Mouse (Mus musculus) neural tube, embryonic 11.5 days (tissue): ENCODE measurements around the gene Fam227b. TPM values are rescaled to one million over a fixed set of nuclear protein-coding genes. Genes with fewer than 3 reads are reported as not detected.

Experiments used
- ATAC-seq: fragments of 200-750 bp; cut with Nextera tagmentation; 2 replicates; pipeline ENCODE4 v1.8.0; 2017; ENCODE audit warnings: moderate number of reproducible peaks, mild to moderate bottlenecking, moderate TSS enrichment, moderate library complexity; ENCODE audit not compliant: insufficient read depth, low FRiP score, low TSS enrichment
- DNase-seq: peaks from one replicate; pipeline ENCODE4 v3.0.0-alpha.2; 2015; ENCODE audit warnings: low spot score
- H3K27ac ChIP-seq: fragments of 300-500 bp; sonication (generic); 2 replicates; pipeline ENCODE4 v1.5.1; 2014; ENCODE audit warnings: low read depth, mild to moderate bottlenecking, low read length
- H3K27me3 ChIP-seq: fragments of 300-500 bp; sonication (generic); 2 replicates; pipeline ENCODE4 v1.6.1; 2014; ENCODE audit warnings: mild to moderate bottlenecking, low read length, mixed read lengths; ENCODE audit not compliant: control insufficient read depth, insufficient read depth
- H3K36me3 ChIP-seq: fragments of 300-500 bp; sonication (generic); 2 replicates; pipeline ENCODE4 v1.6.1; 2014; ENCODE audit warnings: mild to moderate bottlenecking, low read length, moderate library complexity, mixed read lengths; ENCODE audit not compliant: control insufficient read depth, insufficient read depth
- H3K4me1 ChIP-seq: fragments of 300-500 bp; sonication (generic); 2 replicates; pipeline ENCODE4 v1.6.1; 2014; ENCODE audit warnings: low read length, mixed read lengths; ENCODE audit not compliant: control insufficient read depth, insufficient read depth
- H3K4me2 ChIP-seq: fragments of 300-500 bp; sonication (generic); 2 replicates; pipeline ENCODE4 v1.6.1; 2014; ENCODE audit warnings: low read depth, mild to moderate bottlenecking, moderate library complexity
- H3K4me3 ChIP-seq: fragments of 300-500 bp; sonication (generic); 2 replicates; pipeline ENCODE4 v1.5.1; 2014; ENCODE audit warnings: low read depth, low read length
- H3K9ac ChIP-seq: fragments of 300-500 bp; sonication (generic); 2 replicates; pipeline ENCODE4 v1.6.1; 2014; ENCODE audit warnings: mild to moderate bottlenecking, low read length
- H3K9me3 ChIP-seq: fragments of 300-500 bp; sonication (generic); 2 replicates; pipeline ENCODE4 v1.6.1; 2016; ENCODE audit warnings: low read length; ENCODE audit not compliant: control insufficient read depth
- WGBS: fragments of 180-500 bp; shearing (Covaris S2); extraction: QIAGEN DNeasy Blood & Tissue Kit; methylation state at CpG from one replicate; pipeline ENCODE4 v1.1.7; 2014; 5-methylcytosine and 5-hydroxymethylcytosine counted together
- polyA plus RNA-seq: library from polyadenylated mRNA; unstranded; fragments of >200 nt; fragmentation: Nextera tagmentation; extraction: Ambion mirVana; gene quantifications from 2 replicates; pipeline ENCODE4 v1.2.1, GENCODE M21; 2014

The Fam227b gene
- polyA plus RNA-seq, 1 experiment from 2014 or later: not detected

GRCm38 (mm10) chr2:126034379-126035005 lies 117.3 kb downstream of the Fam227b start, which contains the start of gene Fgf7:
TSS of gene Fgf7 (plus strand) at chr2:126034658.
- Histone ChIP-seq H3K27ac (no peak within 1 kb of the TSS), H3K9me3 (no peaks in the 10 kb centered on the region), H3K4me1 (peaks cover 5% of the 10 kb centered on the region; the same call in 1 of the 2 replicates), H3K9ac (no peak within 1 kb of the TSS), H3K36me3 (no peaks in the 10 kb centered on the region), H3K4me3 (no peak within 1 kb of the TSS), H3K4me2 (no peak within 1 kb of the TSS; the same call in 1 of the 2 replicates), H3K27me3 (no peaks in the 10 kb centered on the region)
- no peak for ATAC-seq
- peak; percentile 19 for DNase-seq
- WGBS: 65% methylated on average over 15 of the region's 15 CpGs

GRCm38 (mm10) chr2:126033114-126033972 lies 118.5 kb downstream of the Fam227b start:
- no peaks in the 10 kb centered on the region for H3K36me3 ChIP-seq
- H3K4me1 ChIP-seq: peaks cover 5% of the 10 kb centered on the region; the same call in 1 of the 2 replicates
- peak; percentile 45 for ATAC-seq
- WGBS: 84% methylated on average over 8 of the region's 8 CpGs
- DNase-seq: no peak
- H3K4me3 ChIP-seq: no peak overlapping the region
- no peaks in the 10 kb centered on the region for H3K9me3 ChIP-seq
- no peak overlapping the region for H3K4me2 ChIP-seq
- H3K27me3 ChIP-seq: no peaks in the 10 kb centered on the region
- no peak overlapping the region for H3K27ac ChIP-seq
- H3K9ac ChIP-seq: no peak overlapping the region

- Histone ChIP-seq H3K27ac (no peak overlapping the region), H3K4me3 (no peak overlapping the region), H3K9me3 (no peaks in the 10 kb centered on the region), H3K4me1 (peaks cover 5% of the 10 kb centered on the region; the same call in 1 of the 2 replicates), H3K27me3 (no peaks in the 10 kb centered on the region), H3K4me2 (no peak overlapping the region), H3K36me3 (no peaks in the 10 kb centered on the region), H3K9ac (no peak overlapping the region)
- no peak for ATAC-seq
- DNase-seq: no peak
- 71% methylated on average over 8 of the region's 8 CpGs for WGBS
Measured at GRCm38 (mm10) chr2:126031186-126031900, 120.5 kb downstream of the Fam227b start.

- Histone ChIP-seq H3K9ac (no peak overlapping the region), H3K4me1 (no peaks in the 10 kb centered on the region), H3K4me2 (no peak overlapping the region), H3K27ac (no peak overlapping the region), H3K9me3 (no peaks in the 10 kb centered on the region), H3K36me3 (no peaks in the 10 kb centered on the region), H3K27me3 (no peaks in the 10 kb centered on the region), H3K4me3 (no peak overlapping the region)
- WGBS: 47% methylated on average over 3 of the region's 3 CpGs
- DNase-seq (no peak), ATAC-seq (no peak)
Measured at GRCm38 (mm10) chr2:126015763-126016473, 135.9 kb downstream of the Fam227b start.

- no peak for ATAC-seq
- H3K27me3 ChIP-seq: no peaks in the 10 kb centered on the region
- H3K9ac ChIP-seq: no peak overlapping the region
- H3K4me1 ChIP-seq: no peaks in the 10 kb centered on the region
- H3K4me2 ChIP-seq: no peak overlapping the region
- H3K27ac ChIP-seq: no peak overlapping the region
- 61% methylated on average over 12 of the region's 12 CpGs for WGBS
- no peak for DNase-seq
- H3K36me3 ChIP-seq: no peaks in the 10 kb centered on the region
- no peaks in the 10 kb centered on the region for H3K9me3 ChIP-seq
- no peak overlapping the region for H3K4me3 ChIP-seq
Measured at GRCm38 (mm10) chr2:126014989-126015710, 136.7 kb downstream of the Fam227b start.

- 80% methylated on average over 2 of the region's 2 CpGs for WGBS
- H3K9ac ChIP-seq: no peak overlapping the region
- no peak overlapping the region for H3K27ac ChIP-seq
- no peaks in the 10 kb centered on the region for H3K36me3 ChIP-seq
- H3K9me3 ChIP-seq: no peaks in the 10 kb centered on the region
- no peaks in the 10 kb centered on the region for H3K4me1 ChIP-seq
- H3K4me3 ChIP-seq: no peak overlapping the region
- DNase-seq (no peak), ATAC-seq (no peak)
- no peak overlapping the region for H3K4me2 ChIP-seq
- H3K27me3 ChIP-seq: no peaks in the 10 kb centered on the region
Measured at GRCm38 (mm10) chr2:126006742-126007141, 145.1 kb downstream of the Fam227b start.

- Histone ChIP-seq H3K27ac (no peak overlapping the region), H3K27me3 (no peaks in the 10 kb centered on the region), H3K4me1 (no peaks in the 10 kb centered on the region), H3K4me3 (no peak overlapping the region), H3K9ac (no peak overlapping the region), H3K4me2 (no peak overlapping the region), H3K36me3 (no peaks in the 10 kb centered on the region), H3K9me3 (no peaks in the 10 kb centered on the region)
- WGBS: 61% methylated on average over 3 of the region's 3 CpGs
- DNase-seq: peak; percentile 45
- ATAC-seq: peak; percentile 48; the same call in 1 of the 2 replicates
Measured at GRCm38 (mm10) chr2:126006088-126006487, 145.7 kb downstream of the Fam227b start.

GRCm38 (mm10) chr2:126002291-126002690 lies 149.5 kb downstream of the Fam227b start:
- H3K9ac ChIP-seq: no peak overlapping the region
- H3K9me3 ChIP-seq: no peaks in the 10 kb centered on the region
- 80% methylated on average over 5 of the region's 5 CpGs for WGBS
- no peaks in the 10 kb centered on the region for H3K4me1 ChIP-seq
- no peak for ATAC-seq
- H3K27me3 ChIP-seq: no peaks in the 10 kb centered on the region
- DNase-seq: no peak
- H3K36me3 ChIP-seq: no peaks in the 10 kb centered on the region
- no peak overlapping the region for H3K4me3 ChIP-seq
- H3K4me2 ChIP-seq: no peak overlapping the region
- H3K27ac ChIP-seq: no peak overlapping the region
